Mouse (Mus musculus): ENCODE data around the gene Ankrd66. TPM values are rescaled to one million over a fixed set of nuclear protein-coding genes. Genes with fewer than 3 reads are reported as not detected.
"Not testable (repeated sequence)": the region's sequence is repeated elsewhere in the genome, so short reads cannot be mapped to it uniquely, and the experiment has no call there.

Ankrd66 gene
- total and polyA plus RNA-seq, 2 experiments from 2014 or later, result 0.93 TPM; not detected in 1

GRCm38 (mm10) chr17:43502592-43502991 is 40.8 kb downstream of the Ankrd66 start, which contains the start of gene Mep1a:
Gene Mep1a, minus strand, starts transcription at chr17:43502812.
- Histone ChIP-seq H3K4me1 (ENCODE audit: insufficient read depth, low read length) (no peaks in the 10 kb centered on the region), H3K27ac (ENCODE audit: low read depth, low read length) (no peak within 1 kb of the TSS), H3K36me3 (ENCODE audit: insufficient read depth, low read length) (no peaks in the 10 kb centered on the region), H3K27me3 (ENCODE audit: insufficient read depth, low read length) (no peaks in the 10 kb centered on the region), H3K4me3 (ENCODE audit: low read depth, low read length) (no peak within 1 kb of the TSS), H3K4me2 (ENCODE audit: low read depth, low read length, poor library complexity, severe bottlenecking) (no peak within 1 kb of the TSS), H3K9ac (replicated peaks; ENCODE audit: low read length, poor library complexity, severe bottlenecking) (no peak within 1 kb of the TSS), H3K9me3 (ENCODE audit: low read length) (no peaks in the 10 kb centered on the region)
- no peak for TF ChIP-seq CTCF (IDR thresholded peaks at IDR 0.05)
- no peak for DNase-seq (ENCODE audit: low spot score)
- ATAC-seq (ENCODE audit: low FRiP score), result no peak
- WGBS, result 87% methylated on average over 9 of the region's 9 CpGs

DNA sequence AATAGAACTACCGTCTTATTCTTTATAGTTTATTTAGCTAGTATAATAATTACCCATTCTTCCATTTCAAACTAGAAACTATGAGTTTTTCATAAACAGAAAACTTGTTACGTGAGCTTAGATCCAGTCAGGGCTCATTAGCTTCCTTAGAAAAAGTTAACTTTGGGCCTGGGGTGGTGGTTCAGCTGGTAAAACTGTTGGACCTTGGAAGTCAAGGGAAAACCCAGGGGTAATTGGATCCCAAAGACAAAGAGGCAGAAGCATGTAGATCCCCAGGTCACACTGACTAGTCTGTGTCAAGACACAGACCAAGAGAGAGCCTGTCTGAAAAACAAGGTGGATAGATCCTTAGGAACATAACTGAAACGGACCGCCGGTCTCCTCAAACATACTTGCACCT is 41.8 kb downstream of the Ankrd66 start:
- Histone ChIP-seq H3K4me1 (ENCODE audit: insufficient read depth, low read length) (no peaks in the 10 kb centered on the region), H3K9ac (replicated peaks; ENCODE audit: low read length, poor library complexity, severe bottlenecking) (no peak overlapping the region), H3K27ac (ENCODE audit: low read depth, low read length) (no peak overlapping the region), H3K4me2 (ENCODE audit: low read depth, low read length, poor library complexity, severe bottlenecking) (no peak overlapping the region), H3K27me3 (ENCODE audit: insufficient read depth, low read length) (no peaks in the 10 kb centered on the region), H3K9me3 (ENCODE audit: low read length) (no peaks in the 10 kb centered on the region), H3K36me3 (ENCODE audit: insufficient read depth, low read length) (no peaks in the 10 kb centered on the region), H3K4me3 (ENCODE audit: low read depth, low read length) (no peak overlapping the region)
- no peak for DNase-seq (ENCODE audit: low spot score)
- ATAC-seq (ENCODE audit: low FRiP score), result no peak
- no peak for TF ChIP-seq CTCF (IDR thresholded peaks at IDR 0.05)
- 97% methylated on average over 5 of the region's 5 CpGs for WGBS

DNA sequence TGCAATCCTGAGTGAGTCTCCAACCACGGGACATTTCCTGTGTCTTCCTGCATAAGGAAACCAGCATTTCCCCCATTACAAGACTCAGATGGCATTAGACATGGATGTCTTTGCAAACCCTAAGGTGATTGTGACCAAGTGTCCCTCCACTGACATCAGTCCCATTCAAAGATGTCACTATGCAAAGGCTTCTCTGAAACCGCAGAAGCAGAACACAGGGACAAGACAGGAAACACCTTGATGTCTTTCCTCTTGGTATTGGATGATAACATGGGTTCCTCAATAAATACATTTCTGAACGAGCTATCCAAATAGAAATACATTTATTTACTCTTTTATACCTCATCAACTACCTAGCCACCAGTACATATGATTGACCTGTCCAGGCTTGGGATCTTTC is 42.2 kb downstream of the Ankrd66 start:
- no peak for ATAC-seq (ENCODE audit: low FRiP score)
- H3K4me1 ChIP-seq (ENCODE audit: insufficient read depth, low read length), result no peaks in the 10 kb centered on the region
- 81% methylated on average over 3 of the region's 3 CpGs for WGBS

DNA sequence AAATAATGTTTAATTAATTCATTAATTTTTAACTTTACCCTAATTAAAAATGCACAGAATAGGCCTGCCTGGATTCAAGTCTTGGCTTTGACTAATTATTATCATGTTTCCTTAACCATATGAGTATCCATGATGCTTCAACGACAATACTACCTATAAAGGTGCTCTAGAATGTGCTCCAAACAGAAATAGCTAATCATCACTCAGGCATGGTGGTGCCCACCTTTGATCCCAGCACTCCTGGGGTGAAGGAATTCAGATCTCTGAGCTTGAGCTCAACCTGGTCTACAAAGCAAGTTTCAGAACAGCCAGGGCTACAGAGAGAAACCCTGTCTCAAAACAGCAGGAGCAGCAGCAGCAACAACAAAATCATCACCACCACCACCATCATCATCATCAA is 42.9 kb downstream of the Ankrd66 start:
- no peaks in the 10 kb centered on the region for H3K27me3 ChIP-seq (ENCODE audit: insufficient read depth, low read length)
- DNase-seq (ENCODE audit: low spot score), result no peak
- no peaks in the 10 kb centered on the region for H3K4me1 ChIP-seq (ENCODE audit: insufficient read depth, low read length)
- 89% methylated on average over 1 of the region's 1 CpGs for WGBS
- H3K9ac ChIP-seq (replicated peaks; ENCODE audit: low read length, poor library complexity, severe bottlenecking), result no peak overlapping the region
- ATAC-seq (ENCODE audit: low FRiP score), result no peak
- no peak overlapping the region for H3K4me3 ChIP-seq (ENCODE audit: low read depth, low read length)
- no peak overlapping the region for H3K4me2 ChIP-seq (ENCODE audit: low read depth, low read length, poor library complexity, severe bottlenecking)
- H3K27ac ChIP-seq (ENCODE audit: low read depth, low read length), result no peak overlapping the region
- H3K9me3 ChIP-seq (ENCODE audit: low read length), result no peaks in the 10 kb centered on the region
- H3K36me3 ChIP-seq (ENCODE audit: insufficient read depth, low read length), result no peaks in the 10 kb centered on the region
- no peak for TF ChIP-seq CTCF (IDR thresholded peaks at IDR 0.05)

More for the DNA sequence above, 42.2 kb downstream of the Ankrd66 start:
- Histone ChIP-seq H3K9ac (replicated peaks; ENCODE audit: low read length, poor library complexity, severe bottlenecking) (no peak overlapping the region), H3K27ac (ENCODE audit: low read depth, low read length) (no peak overlapping the region), H3K9me3 (ENCODE audit: low read length) (no peaks in the 10 kb centered on the region), H3K4me3 (ENCODE audit: low read depth, low read length) (no peak overlapping the region), H3K4me2 (ENCODE audit: low read depth, low read length, poor library complexity, severe bottlenecking) (no peak overlapping the region), H3K36me3 (ENCODE audit: insufficient read depth, low read length) (no peaks in the 10 kb centered on the region), H3K27me3 (ENCODE audit: insufficient read depth, low read length) (no peaks in the 10 kb centered on the region)
- TF ChIP-seq CTCF (IDR thresholded peaks at IDR 0.05), result no peak
- DNase-seq (ENCODE audit: low spot score), result no peak

GRCm38 (mm10) chr17:43497521-43497920 is 45.9 kb downstream of the Ankrd66 start:
- 67% methylated on average over 4 of the region's 4 CpGs for WGBS
- H3K9ac ChIP-seq (replicated peaks; ENCODE audit: low read length, poor library complexity, severe bottlenecking), result no peak overlapping the region
- H3K27ac ChIP-seq (ENCODE audit: low read depth, low read length), result no peak overlapping the region
- H3K9me3 ChIP-seq (ENCODE audit: low read length), result no peaks in the 10 kb centered on the region
- H3K4me3 ChIP-seq (ENCODE audit: low read depth, low read length), result no peak overlapping the region
- H3K4me2 ChIP-seq (ENCODE audit: low read depth, low read length, poor library complexity, severe bottlenecking), result no peak overlapping the region
- no peaks in the 10 kb centered on the region for H3K4me1 ChIP-seq (ENCODE audit: insufficient read depth, low read length)
- TF ChIP-seq CTCF (IDR thresholded peaks at IDR 0.05), result no peak
- ATAC-seq (ENCODE audit: low FRiP score) (no peak), DNase-seq (ENCODE audit: low spot score) (no peak)
- no peaks in the 10 kb centered on the region for H3K36me3 ChIP-seq (ENCODE audit: insufficient read depth, low read length)
- H3K27me3 ChIP-seq (ENCODE audit: insufficient read depth, low read length), result no peaks in the 10 kb centered on the region

DNA sequence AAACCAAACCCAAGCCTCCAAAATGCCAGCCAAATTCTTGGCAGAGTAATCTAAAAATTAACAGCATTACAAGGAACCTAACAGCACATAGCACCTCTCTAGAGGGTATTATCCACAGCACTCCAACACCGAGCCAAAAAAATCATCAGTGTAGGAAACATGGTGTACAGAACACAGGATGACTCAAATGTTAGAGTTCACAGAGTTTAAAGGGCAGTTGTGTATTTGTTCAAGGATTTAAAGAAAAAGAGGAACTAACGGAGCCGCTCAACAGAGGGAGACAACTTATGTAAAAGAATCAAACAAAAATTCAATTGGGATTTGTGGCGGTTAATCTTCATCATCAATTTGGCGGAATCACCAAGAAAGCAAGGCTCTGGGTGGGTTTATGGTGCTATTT is 47.9 kb downstream of the Ankrd66 start:
- no peaks in the 10 kb centered on the region for H3K27me3 ChIP-seq (ENCODE audit: insufficient read depth, low read length)
- H3K9ac ChIP-seq (replicated peaks; ENCODE audit: low read length, poor library complexity, severe bottlenecking), result no peak overlapping the region
- H3K4me2 ChIP-seq (ENCODE audit: low read depth, low read length, poor library complexity, severe bottlenecking), result no peak overlapping the region
- no peak overlapping the region for H3K4me3 ChIP-seq (ENCODE audit: low read depth, low read length)
- H3K9me3 ChIP-seq (ENCODE audit: low read length), result no peaks in the 10 kb centered on the region
- H3K27ac ChIP-seq (ENCODE audit: low read depth, low read length), result no peak overlapping the region
- H3K4me1 ChIP-seq (ENCODE audit: insufficient read depth, low read length), result no peaks in the 10 kb centered on the region
- DNase-seq (ENCODE audit: low spot score) (no peak), ATAC-seq (ENCODE audit: low FRiP score) (no peak)
- 76% methylated on average over 5 of the region's 5 CpGs for WGBS
- no peak for TF ChIP-seq CTCF (IDR thresholded peaks at IDR 0.05)
- H3K36me3 ChIP-seq (ENCODE audit: insufficient read depth, low read length), result no peaks in the 10 kb centered on the region

DNA sequence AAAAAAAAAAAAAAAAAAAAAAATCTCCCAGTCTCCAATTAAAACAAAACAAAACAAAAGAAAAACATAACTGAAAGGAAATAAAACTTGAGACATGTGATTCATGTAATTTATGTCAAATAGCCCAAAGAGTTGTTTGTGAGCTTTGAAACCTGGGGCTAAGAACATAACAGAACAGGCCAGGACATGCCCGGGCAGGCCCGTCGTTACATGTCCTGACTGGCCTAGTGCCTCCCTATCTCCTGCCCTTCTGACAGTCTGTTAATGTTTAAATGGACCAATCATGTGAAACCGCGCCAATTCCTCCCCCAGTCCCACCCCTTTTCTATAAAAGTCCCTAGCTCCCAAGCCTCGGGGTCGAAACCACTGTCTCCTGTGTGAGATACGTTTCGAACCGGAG is 53.1 kb downstream of the Ankrd66 start:
- not testable (repeated sequence) for H3K27me3 ChIP-seq (ENCODE audit: insufficient read depth, low read length); H3K4me2 ChIP-seq (ENCODE audit: low read depth, low read length, poor library complexity, severe bottlenecking); H3K27ac ChIP-seq (ENCODE audit: low read depth, low read length); H3K4me1 ChIP-seq (ENCODE audit: insufficient read depth, low read length); H3K9me3 ChIP-seq (ENCODE audit: low read length); DNase-seq (ENCODE audit: low spot score); ATAC-seq (ENCODE audit: low FRiP score); H3K36me3 ChIP-seq (ENCODE audit: insufficient read depth, low read length); H3K9ac ChIP-seq (replicated peaks; ENCODE audit: low read length, poor library complexity, severe bottlenecking); H3K4me3 ChIP-seq (ENCODE audit: low read depth, low read length)
- 97% methylated on average over 8 of the region's 10 CpGs for WGBS
